Mouse (Mus musculus) myocyte (in vitro differentiated cells): Measurements from ENCODE around the gene Prkacb. TPM values are rescaled to one million over a fixed set of nuclear protein-coding genes. Genes with fewer than 3 reads are reported as not detected.
A peak's percentile ranks its signal among the peaks of the same experiment; 100 is the strongest.

Experiments used
- H3K27me3 ChIP-seq: one replicate; pipeline ENCODE4 v1.6.1; 2011; ENCODE audit not compliant: control insufficient read depth, insufficient read depth, insufficient read length
- H3K36me3 ChIP-seq: one replicate; pipeline ENCODE4 v1.6.1; 2011; ENCODE audit not compliant: control insufficient read depth, insufficient read depth
- H3K4me2 ChIP-seq: one replicate; pipeline ENCODE4 v1.6.1; 2011; ENCODE audit warnings: low read depth, control low read depth
- H3K4me3 ChIP-seq: one replicate; pipeline ENCODE4 v1.5.1; 2011; ENCODE audit warnings: mild to moderate bottlenecking, control low read depth, moderate library complexity
- H3K79me2 ChIP-seq: one replicate; pipeline ENCODE4 v1.6.1; 2011; ENCODE audit not compliant: control insufficient read depth, insufficient read depth
- H3ac ChIP-seq: one replicate; pipeline ENCODE4 v1.6.1; 2011; ENCODE audit not compliant: control insufficient read depth, insufficient read length
- CEBPB ChIP-seq: IDR thresholded peaks from 2 replicates; pipeline ENCODE4 v1.6.1; 2011; ENCODE audit warnings: mild to moderate bottlenecking, moderate library complexity; ENCODE audit not compliant: poor library complexity, insufficient read depth, severe bottlenecking
- E2F4 ChIP-seq: IDR thresholded peaks from one replicate; pipeline ENCODE4 v1.6.1; 2011; ENCODE audit warnings: mild to moderate bottlenecking, control low read depth, moderate library complexity; ENCODE audit not compliant: insufficient read depth
- MAX ChIP-seq: IDR thresholded peaks from one replicate; pipeline ENCODE4 v1.6.1; 2011; ENCODE audit warnings: low read depth, mild to moderate bottlenecking, control low read depth
- MYOD1 ChIP-seq, 3 experiments: IDR thresholded peaks; one replicate each; pipeline ENCODE4 v1.6.1; 2011; ENCODE audit warnings: control low read depth in 2 of 3, low read depth in 2 of 3, mild to moderate bottlenecking in 2 of 3, moderate library complexity in 1 of 3; ENCODE audit not compliant: insufficient read length in 2 of 3, control insufficient read depth in 1 of 3
- MYOG ChIP-seq, 3 experiments: IDR thresholded peaks; one replicate each; pipeline ENCODE4 v1.6.1; 2011; ENCODE audit warnings: control low read depth in 2 of 3, low read depth in 2 of 3, mild to moderate bottlenecking in 2 of 3; ENCODE audit not compliant: insufficient read length in 2 of 3, control insufficient read depth in 1 of 3, insufficient read depth in 1 of 3
- POLR2A ChIP-seq: IDR thresholded peaks from one replicate; pipeline ENCODE4 v1.6.1; 2011; ENCODE audit warnings: low read depth, mild to moderate bottlenecking, control low read depth, moderate library complexity; ENCODE audit not compliant: insufficient read length
- POLR2AphosphoS2 ChIP-seq: IDR thresholded peaks from one replicate; pipeline ENCODE4 v1.6.1; 2011; ENCODE audit warnings: low read depth, control low read depth; ENCODE audit not compliant: insufficient read length
- REST ChIP-seq: IDR thresholded peaks from one replicate; pipeline ENCODE4 v1.6.1; 2011; ENCODE audit warnings: mild to moderate bottlenecking, control low read depth, moderate library complexity; ENCODE audit not compliant: insufficient read depth, insufficient read length
- SRF ChIP-seq: IDR thresholded peaks from one replicate; pipeline ENCODE4 v1.6.1; 2011; ENCODE audit warnings: low read depth; ENCODE audit not compliant: control insufficient read depth, insufficient read length
- TCF12 ChIP-seq: IDR thresholded peaks from one replicate; pipeline ENCODE4 v1.6.1; 2011; ENCODE audit warnings: mild to moderate bottlenecking, control low read depth; ENCODE audit not compliant: poor library complexity, insufficient read depth, severe bottlenecking
- TCF3 ChIP-seq: IDR thresholded peaks from one replicate; pipeline ENCODE4 v1.6.1; 2011; ENCODE audit warnings: low read depth, control low read depth; ENCODE audit not compliant: insufficient read length
- USF1 ChIP-seq: IDR thresholded peaks from one replicate; pipeline ENCODE4 v1.6.1; 2011; ENCODE audit warnings: low read depth, mild to moderate bottlenecking, control low read depth, moderate library complexity
- polyA plus RNA-seq: library from polyadenylated mRNA; unstranded; fragments of >200 nt; fragmentation: generic; extraction: Trizol; gene quantifications from one replicate; pipeline ENCODE4 v1.2.1, GENCODE M21; 2012; ENCODE audit warnings: missing spikeins

Prkacb gene
- polyA plus RNA-seq, 1 experiment = 19.6 TPM

GRCm38 (mm10) chr3:146681696-146682095, 131.1 kb downstream of the Prkacb start:
- H3ac ChIP-seq = no peak overlapping the region
- peak overlapping the region; percentile 85 for H3K4me2 ChIP-seq
- H3K27me3 ChIP-seq = no peaks in the 10 kb centered on the region
- H3K36me3 ChIP-seq = no peaks in the 10 kb centered on the region
- TF ChIP-seq POLR2A = no peak
- TF ChIP-seq E2F4 = no peak
- no peak for TF ChIP-seq TCF3
- no peak for TF ChIP-seq POLR2AphosphoS2
- no peak for TF ChIP-seq REST
- TF ChIP-seq SRF = no peak
- TF ChIP-seq TCF12 = no peak
- no peak for TF ChIP-seq MYOD1 (IDR thresholded peaks at IDR 0.05; ENCODE audit: control insufficient read depth in 1 of 3, insufficient read length in 2 of 3, low read depth in 2 of 3)
- no peak for TF ChIP-seq USF1
- no peak for TF ChIP-seq MAX
- H3K79me2 ChIP-seq = no peaks in the 10 kb centered on the region
- peak overlapping the region; percentile 24 for H3K4me3 ChIP-seq

DNA sequence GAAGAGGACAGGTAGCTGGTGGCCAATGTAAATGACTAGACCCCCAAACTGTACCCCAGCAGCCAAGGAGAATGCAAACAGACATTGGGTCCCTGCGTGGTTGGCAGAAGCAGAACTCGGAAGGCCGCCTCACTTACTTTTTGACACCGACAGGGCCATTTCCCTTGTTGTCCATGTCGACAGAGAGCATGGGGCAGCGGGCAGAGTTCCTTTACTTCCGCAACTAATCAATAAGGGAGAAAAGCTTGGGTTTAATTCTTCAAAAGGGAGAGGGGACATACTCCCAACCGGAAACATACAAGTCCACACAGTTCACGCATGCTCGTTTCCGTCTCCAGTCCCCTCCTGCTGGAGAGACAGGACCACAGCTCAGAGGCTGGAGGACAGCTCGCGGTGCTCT, 132.2 kb downstream of the Prkacb start:
- Histone ChIP-seq H3ac (no peak overlapping the region), H3K79me2 (no peaks in the 10 kb centered on the region), H3K36me3 (no peaks in the 10 kb centered on the region), H3K27me3 (no peaks in the 10 kb centered on the region), H3K4me2 (no peak overlapping the region), H3K4me3 (no peak overlapping the region)
- TF ChIP-seq E2F4 = no peak
- no peak for TF ChIP-seq CEBPB
- no peak for TF ChIP-seq TCF3
- TF ChIP-seq REST = no peak
- TF ChIP-seq SRF = no peak
- TF ChIP-seq POLR2A = no peak
- no peak for TF ChIP-seq TCF12
- no peak for TF ChIP-seq MAX
- TF ChIP-seq USF1 = no peak
- TF ChIP-seq MYOD1 (IDR thresholded peaks at IDR 0.05; ENCODE audit: control insufficient read depth in 1 of 3, insufficient read length in 2 of 3, low read depth in 2 of 3) = no peak
- no peak for TF ChIP-seq MYOG (IDR thresholded peaks at IDR 0.05; ENCODE audit: control insufficient read depth in 1 of 3, insufficient read depth in 1 of 3, insufficient read length in 2 of 3, low read depth in 2 of 3)
- TF ChIP-seq POLR2AphosphoS2 = no peak

DNA sequence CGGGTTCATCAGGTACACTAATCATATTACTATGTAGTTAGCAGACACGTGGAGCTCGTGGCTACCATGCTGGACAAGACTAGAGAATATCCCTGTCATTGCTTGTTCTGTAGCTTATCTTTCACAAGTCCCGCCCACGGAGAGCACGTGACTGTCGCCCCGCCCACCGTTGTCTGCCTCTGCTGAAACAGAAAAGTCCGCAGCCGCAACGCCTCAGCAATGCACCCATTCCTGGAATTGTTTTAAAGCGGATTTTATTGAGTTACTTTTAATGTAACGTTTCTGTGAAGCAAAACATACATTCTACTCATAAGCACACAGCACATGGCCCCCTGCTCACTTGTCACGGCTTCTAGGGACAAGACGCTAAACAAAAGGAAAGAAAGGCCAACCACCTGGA, 133.1 kb downstream of the Prkacb start:
- Histone ChIP-seq H3K36me3 (no peaks in the 10 kb centered on the region), H3K27me3 (no peaks in the 10 kb centered on the region), H3ac (no peak overlapping the region), H3K4me3 (no peak overlapping the region), H3K4me2 (no peak overlapping the region), H3K79me2 (no peaks in the 10 kb centered on the region)
- no peak for TF ChIP-seq E2F4
- TF ChIP-seq POLR2AphosphoS2 = no peak
- no peak for TF ChIP-seq SRF
- no peak for TF ChIP-seq USF1
- TF ChIP-seq TCF3 = no peak
- TF ChIP-seq POLR2A = no peak
- no peak for TF ChIP-seq CEBPB
- no peak for TF ChIP-seq REST
- no peak for TF ChIP-seq MYOD1 (IDR thresholded peaks at IDR 0.05; ENCODE audit: control insufficient read depth in 1 of 3, insufficient read length in 2 of 3, low read depth in 2 of 3)
- TF ChIP-seq TCF12 = no peak
- TF ChIP-seq MYOG (IDR thresholded peaks at IDR 0.05; ENCODE audit: control insufficient read depth in 1 of 3, insufficient read depth in 1 of 3, insufficient read length in 2 of 3, low read depth in 2 of 3) = no peak
- TF ChIP-seq MAX = no peak

Other genes starting within 250 kb of the Prkacb start
- not detected for gene Uox, start 242.6 kb downstream of the Prkacb start, polyA plus RNA-seq
- gene Dnase2b, start 197.4 kb downstream of the Prkacb start, polyA plus RNA-seq = not detected
- not detected for gene 4930503B20Rik, start 161.7 kb downstream of the Prkacb start, polyA plus RNA-seq
- gene Samd13, start 127.4 kb downstream of the Prkacb start, polyA plus RNA-seq = not detected
- 5.2 TPM for gene Ttll7, start 39.4 kb upstream of the Prkacb start, polyA plus RNA-seq